Mouse (Mus musculus): ENCODE data around the gene Sipa1l1. TPM values are rescaled to one million over a fixed set of nuclear protein-coding genes. Genes with fewer than 3 reads are reported as not detected.

The Sipa1l1 gene
- polyA plus RNA-seq, 1 experiment from 2014 or later = 3.7 TPM

GRCm38 (mm10) chr12:82274576-82274975 lies 105.5 kb downstream of the Sipa1l1 start:
- Histone ChIP-seq H3K9me3 (replicated peaks) (no peaks in the 10 kb centered on the region), H3K27me3 (no peaks in the 10 kb centered on the region), H3K36me3 (replicated peaks) (no peaks in the 10 kb centered on the region), H3K9ac (no peak overlapping the region), H3K4me1 (replicated peaks) (no peaks in the 10 kb centered on the region), H3K4me2 (no peak overlapping the region), H3K4me3 (replicated peaks) (no peak overlapping the region), H3K27ac (replicated peaks) (no peak overlapping the region)
- WGBS (ENCODE audit: insufficient replicate concordance) = 63% methylated on average over 5 of the region's 5 CpGs
- ATAC-seq (ENCODE audit: insufficient read depth) = no peak

GRCm38 (mm10) chr12:82275767-82276166 lies 106.6 kb downstream of the Sipa1l1 start:
- no peaks in the 10 kb centered on the region for H3K27me3 ChIP-seq
- H3K9me3 ChIP-seq (replicated peaks) = no peaks in the 10 kb centered on the region
- H3K36me3 ChIP-seq (replicated peaks) = no peaks in the 10 kb centered on the region
- no peak overlapping the region for H3K9ac ChIP-seq
- no peak overlapping the region for H3K27ac ChIP-seq (replicated peaks)
- no peak overlapping the region for H3K4me2 ChIP-seq
- no peak overlapping the region for H3K4me3 ChIP-seq (replicated peaks)
- H3K4me1 ChIP-seq (replicated peaks) = no peaks in the 10 kb centered on the region
- no peak for ATAC-seq (ENCODE audit: insufficient read depth)
- 39% methylated on average over 5 of the region's 5 CpGs for WGBS (ENCODE audit: insufficient replicate concordance)

- H3K9ac ChIP-seq = no peak overlapping the region
- no peak overlapping the region for H3K27ac ChIP-seq (replicated peaks)
- H3K4me1 ChIP-seq (replicated peaks) = no peaks in the 10 kb centered on the region
- ATAC-seq (ENCODE audit: insufficient read depth) = no peak
- H3K27me3 ChIP-seq = no peaks in the 10 kb centered on the region
- H3K4me3 ChIP-seq (replicated peaks) = no peak overlapping the region
- no peaks in the 10 kb centered on the region for H3K9me3 ChIP-seq (replicated peaks)
- 80% methylated on average over 1 of the region's 1 CpGs for WGBS (ENCODE audit: insufficient replicate concordance)
- H3K36me3 ChIP-seq (replicated peaks) = no peaks in the 10 kb centered on the region
- no peak overlapping the region for H3K4me2 ChIP-seq
Observed at GRCm38 (mm10) chr12:82276591-82276990, 107.5 kb downstream of the Sipa1l1 start.

GRCm38 (mm10) chr12:82284617-82285016 lies 115.5 kb downstream of the Sipa1l1 start:
- Histone ChIP-seq H3K27me3 (no peaks in the 10 kb centered on the region), H3K4me2 (no peak overlapping the region), H3K36me3 (replicated peaks) (no peaks in the 10 kb centered on the region), H3K27ac (replicated peaks) (no peak overlapping the region), H3K9me3 (replicated peaks) (no peaks in the 10 kb centered on the region), H3K4me1 (replicated peaks) (peaks cover 6% of the 10 kb centered on the region; the same call in 1 of the 2 replicates), H3K4me3 (replicated peaks) (no peak overlapping the region), H3K9ac (no peak overlapping the region)
- no peak for ATAC-seq (ENCODE audit: insufficient read depth)
- WGBS (ENCODE audit: insufficient replicate concordance) = 60% methylated on average over 5 of the region's 5 CpGs

- Histone ChIP-seq H3K27me3 (no peaks in the 10 kb centered on the region), H3K9me3 (replicated peaks) (no peaks in the 10 kb centered on the region), H3K36me3 (replicated peaks) (no peaks in the 10 kb centered on the region), H3K4me2 (no peak overlapping the region), H3K9ac (no peak overlapping the region), H3K4me1 (replicated peaks) (peaks cover 6% of the 10 kb centered on the region; the same call in 1 of the 2 replicates), H3K4me3 (replicated peaks) (no peak overlapping the region), H3K27ac (replicated peaks) (no peak overlapping the region)
- WGBS (ENCODE audit: insufficient replicate concordance) = 71% methylated on average over 2 of the region's 2 CpGs
- no peak for ATAC-seq (ENCODE audit: insufficient read depth)
Observed at GRCm38 (mm10) chr12:82285018-82285417, 115.9 kb downstream of the Sipa1l1 start.

- ATAC-seq (ENCODE audit: insufficient read depth) = no peak
- 66% methylated on average over 6 of the region's 6 CpGs for WGBS (ENCODE audit: insufficient replicate concordance)
Observed at GRCm38 (mm10) chr12:82286068-82286467, 116.9 kb downstream of the Sipa1l1 start.

GRCm38 (mm10) chr12:82286804-82287203 lies 117.7 kb downstream of the Sipa1l1 start:
- H3K9ac ChIP-seq = no peak overlapping the region
- H3K9me3 ChIP-seq (replicated peaks) = no peaks in the 10 kb centered on the region
- H3K27me3 ChIP-seq = no peaks in the 10 kb centered on the region
- H3K4me2 ChIP-seq = no peak overlapping the region
- no peak for ATAC-seq (ENCODE audit: insufficient read depth)
- H3K27ac ChIP-seq (replicated peaks) = no peak overlapping the region
- WGBS (ENCODE audit: insufficient replicate concordance) = 55% methylated on average over 5 of the region's 5 CpGs
- H3K4me1 ChIP-seq (replicated peaks) = peaks cover 6% of the 10 kb centered on the region; the same call in 1 of the 2 replicates
- H3K36me3 ChIP-seq (replicated peaks) = no peaks in the 10 kb centered on the region
- no peak overlapping the region for H3K4me3 ChIP-seq (replicated peaks)

More at GRCm38 (mm10) chr12:82286068-82286467, 116.9 kb downstream of the Sipa1l1 start:
- Histone ChIP-seq H3K9me3 (replicated peaks) (no peaks in the 10 kb centered on the region), H3K4me2 (no peak overlapping the region), H3K27ac (replicated peaks) (no peak overlapping the region), H3K4me3 (replicated peaks) (no peak overlapping the region), H3K4me1 (replicated peaks) (peaks cover 6% of the 10 kb centered on the region; the same call in 1 of the 2 replicates), H3K27me3 (no peaks in the 10 kb centered on the region), H3K36me3 (replicated peaks) (no peaks in the 10 kb centered on the region), H3K9ac (no peak overlapping the region)

- Histone ChIP-seq H3K9me3 (replicated peaks) (no peaks in the 10 kb centered on the region), H3K4me1 (replicated peaks) (peaks cover 4% of the 10 kb centered on the region), H3K27me3 (no peaks in the 10 kb centered on the region), H3K4me3 (replicated peaks) (no peak overlapping the region), H3K4me2 (no peak overlapping the region), H3K36me3 (replicated peaks) (no peaks in the 10 kb centered on the region), H3K27ac (replicated peaks) (no peak overlapping the region), H3K9ac (no peak overlapping the region)
- no peak for ATAC-seq (ENCODE audit: insufficient read depth)
- WGBS (ENCODE audit: insufficient replicate concordance) = 78% methylated on average over 7 of the region's 7 CpGs
Observed at GRCm38 (mm10) chr12:82293545-82294247, 124.6 kb downstream of the Sipa1l1 start.

GRCm38 (mm10) chr12:82294906-82295887 lies 126.1 kb downstream of the Sipa1l1 start:
- Histone ChIP-seq H3K9me3 (replicated peaks) (no peaks in the 10 kb centered on the region), H3K27ac (replicated peaks) (no peak overlapping the region), H3K36me3 (replicated peaks) (no peaks in the 10 kb centered on the region), H3K4me3 (replicated peaks) (no peak overlapping the region), H3K27me3 (no peaks in the 10 kb centered on the region), H3K9ac (no peak overlapping the region), H3K4me2 (no peak overlapping the region), H3K4me1 (replicated peaks) (peaks cover 4% of the 10 kb centered on the region)
- ATAC-seq (ENCODE audit: insufficient read depth) = no peak
- 69% methylated on average over 10 of the region's 10 CpGs for WGBS (ENCODE audit: insufficient replicate concordance)

- no peak overlapping the region for H3K4me3 ChIP-seq (replicated peaks)
- H3K27ac ChIP-seq (replicated peaks) = no peak overlapping the region
- WGBS (ENCODE audit: insufficient replicate concordance) = 59% methylated on average over 2 of the region's 2 CpGs
Observed at GRCm38 (mm10) chr12:82296276-82296675, 127.2 kb downstream of the Sipa1l1 start.

GRCm38 (mm10) chr12:82297196-82297595 lies 128.1 kb downstream of the Sipa1l1 start:
- no peak overlapping the region for H3K9ac ChIP-seq
- H3K4me2 ChIP-seq = no peak overlapping the region
- no peak overlapping the region for H3K4me3 ChIP-seq (replicated peaks)
- H3K36me3 ChIP-seq (replicated peaks) = no peaks in the 10 kb centered on the region
- no peaks in the 10 kb centered on the region for H3K9me3 ChIP-seq (replicated peaks)
- no peak for ATAC-seq (ENCODE audit: insufficient read depth)
- WGBS (ENCODE audit: insufficient replicate concordance) = 69% methylated on average over 6 of the region's 6 CpGs
- no peaks in the 10 kb centered on the region for H3K27me3 ChIP-seq
- peaks cover 4% of the 10 kb centered on the region for H3K4me1 ChIP-seq (replicated peaks)
- no peak overlapping the region for H3K27ac ChIP-seq (replicated peaks)

More at GRCm38 (mm10) chr12:82296276-82296675, 127.2 kb downstream of the Sipa1l1 start:
- no peak for ATAC-seq (ENCODE audit: insufficient read depth)
- Histone ChIP-seq H3K36me3 (replicated peaks) (no peaks in the 10 kb centered on the region), H3K4me1 (replicated peaks) (peaks cover 4% of the 10 kb centered on the region), H3K9me3 (replicated peaks) (no peaks in the 10 kb centered on the region), H3K27me3 (no peaks in the 10 kb centered on the region), H3K4me2 (no peak overlapping the region), H3K9ac (no peak overlapping the region)
